Mouse (Mus musculus) heart, postnatal 14 days (tissue): ENCODE data around the gene Arhgef25. TPM values are rescaled to one million over a fixed set of nuclear protein-coding genes. Genes with fewer than 3 reads are reported as not detected.
"Not testable (repeated sequence)": the region's sequence is repeated elsewhere in the genome, so short reads cannot be mapped to it uniquely, and the experiment has no call there.

ENCODE experiments used
- DNase-seq, 2 experiments: peaks; one replicate each; pipeline ENCODE4 v3.0.0; 2021 to 2022
- intact Hi-C: fragments of 180-260 bp; cut with DNase I; formaldehyde crosslinking; loops from one replicate; pipeline ENCODE4 v1.15.1; 2025
- total RNA-seq, 2 experiments: library from RNA; stranded (reverse); gene quantifications; 2 replicates each; pipeline ENCODE4 v1.2.3; 2021

The Arhgef25 gene
- total RNA-seq, 2 experiments from 2014 or later: 17.0 to 17.9 TPM

GRCm38 (mm10) chr10:127208921-127209320 lies 19.0 kb upstream of the Arhgef25 start:
- intact Hi-C loops: no loop called here
- DNase-seq: no peak

- intact Hi-C loops: no loop called here
- DNase-seq: no peak
Observed at GRCm38 (mm10) chr10:127205373-127205772, 15.5 kb upstream of the Arhgef25 start.

GRCm38 (mm10) chr10:127204589-127204988 lies 14.7 kb upstream of the Arhgef25 start:
- intact Hi-C loops: no loop called here
- DNase-seq: no peak

- intact Hi-C loops: no loop called here
- no peak for DNase-seq
Observed at GRCm38 (mm10) chr10:127203106-127203505, 13.2 kb upstream of the Arhgef25 start.

- intact Hi-C loops: no loop called here
- DNase-seq: no peak
Observed at GRCm38 (mm10) chr10:127200279-127200678, 10.4 kb upstream of the Arhgef25 start.

- no peak for DNase-seq
- intact Hi-C loops: no loop called here
Observed at GRCm38 (mm10) chr10:127199474-127199873, 9.6 kb upstream of the Arhgef25 start.

GRCm38 (mm10) chr10:127199068-127199467 lies 9.2 kb upstream of the Arhgef25 start:
- DNase-seq: no peak
- intact Hi-C loops: no loop called here

GRCm38 (mm10) chr10:127198492-127198891 lies 8.6 kb upstream of the Arhgef25 start:
- DNase-seq: no peak
- intact Hi-C loops: no loop called here

- intact Hi-C loops: no loop called here
- no peak for DNase-seq
Observed at GRCm38 (mm10) chr10:127197505-127198110, 7.7 kb upstream of the Arhgef25 start.

GRCm38 (mm10) chr10:127197104-127197503 lies 7.2 kb upstream of the Arhgef25 start:
- intact Hi-C loops: no loop called here
- no peak for DNase-seq

GRCm38 (mm10) chr10:127196392-127196791 lies 6.5 kb upstream of the Arhgef25 start:
- peak; percentile 67 to 74 for DNase-seq
- intact Hi-C loops: no loop called here

- peak in 1 of 2 experiments; percentile 53 for DNase-seq
- intact Hi-C loops: loop anchor here (2.0 kb wide), 1 partner anchor 17 kb away; no protein-coding TSS in a partner anchor
Observed at GRCm38 (mm10) chr10:127195328-127196129, 5.6 kb upstream of the Arhgef25 start, which contains the start of gene Dtx3. Gene Dtx3, minus strand, starts transcription at chr10:127195728.

- DNase-seq: peak; percentile 74 to 78
- intact Hi-C loops: loop anchor here (2.0 kb wide), 1 partner anchor 16 kb away; no protein-coding TSS in a partner anchor
Observed at GRCm38 (mm10) chr10:127194428-127195327, 4.8 kb upstream of the Arhgef25 start.

GRCm38 (mm10) chr10:127193011-127193410 lies 3.1 kb upstream of the Arhgef25 start:
- no peak for DNase-seq
- intact Hi-C loops: no loop called here

- DNase-seq, intact Hi-C loops: not testable (repeated sequence)
Observed at GRCm38 (mm10) chr10:127192057-127192328, 2.1 kb upstream of the Arhgef25 start.

GRCm38 (mm10) chr10:127191191-127192056 lies 1.5 kb upstream of the Arhgef25 start:
- no peak for DNase-seq

GRCm38 (mm10) chr10:127190398-127191190 lies 711 bp upstream of the Arhgef25 start:
- no peak for DNase-seq
- intact Hi-C loops: no loop called here

More at GRCm38 (mm10) chr10:127191191-127192056, 1.5 kb upstream of the Arhgef25 start:
- intact Hi-C loops: no loop called here

GRCm38 (mm10) chr10:127189116-127189650 lies 700 bp downstream of the Arhgef25 start:
- intact Hi-C loops: no loop called here
- DNase-seq: peak; percentile 63 to 74
